Mouse (Mus musculus) ES-Bruce4 (cell line): ENCODE data around the gene Sectm1b. TPM values are rescaled to one million over a fixed set of nuclear protein-coding genes. Genes with fewer than 3 reads are reported as not detected.

ENCODE experiments used
- H3K27ac ChIP-seq: 2 replicates; pipeline ENCODE4 v1.5.1; 2012; ENCODE audit warnings: low read length, inconsistent platforms; ENCODE audit not compliant: insufficient read depth
- H3K27me3 ChIP-seq: 2 replicates; pipeline ENCODE4 v1.6.1; 2012; ENCODE audit warnings: mild to moderate bottlenecking, low read length, inconsistent platforms; ENCODE audit not compliant: control insufficient read depth, poor library complexity, insufficient read depth, severe bottlenecking
- H3K36me3 ChIP-seq: 2 replicates; pipeline ENCODE4 v1.6.1; 2012; ENCODE audit warnings: inconsistent platforms, mild to moderate bottlenecking, low read length, moderate library complexity; ENCODE audit not compliant: control insufficient read depth, poor library complexity, insufficient read depth, severe bottlenecking
- H3K4me1 ChIP-seq: one replicate; pipeline ENCODE4 v1.8.1; 2011; ENCODE audit warnings: low read length; ENCODE audit not compliant: control insufficient read depth, insufficient read depth
- H3K4me3 ChIP-seq: 2 replicates; pipeline ENCODE4 v1.5.1; 2011; ENCODE audit warnings: low read depth, mild to moderate bottlenecking, low read length
- H3K9ac ChIP-seq: 2 replicates; pipeline ENCODE4 v1.6.1; 2012; ENCODE audit warnings: low read depth, mild to moderate bottlenecking, inconsistent platforms; ENCODE audit not compliant: poor library complexity, severe bottlenecking
- H3K9me3 ChIP-seq: replicated peaks from 2 replicates; pipeline ENCODE4 v1.6.1; 2012; ENCODE audit warnings: mild to moderate bottlenecking, low read length, inconsistent platforms; ENCODE audit not compliant: control insufficient read depth, poor library complexity, insufficient read depth, severe bottlenecking
- CTCF ChIP-seq: IDR thresholded peaks from one replicate; pipeline ENCODE4 v1.8.1; 2011; ENCODE audit warnings: low read depth, low read length
- EP300 ChIP-seq: IDR thresholded peaks from 2 replicates; pipeline ENCODE4 v1.6.1; 2011; ENCODE audit warnings: low read depth, low read length; ENCODE audit not compliant: insufficient read depth
- POLR2A ChIP-seq: IDR thresholded peaks from one replicate; pipeline ENCODE4 v1.8.1; 2011; ENCODE audit warnings: low read length; ENCODE audit not compliant: insufficient read depth
- polyA plus RNA-seq: library from polyadenylated mRNA; stranded (reverse); fragments of >200 nt; gene quantifications from 2 replicates; pipeline ENCODE4 v1.2.4, GENCODE M21; 2011; ENCODE audit warnings: low read depth; ENCODE audit not compliant: missing spikeins, insufficient read depth, insufficient read length

Gene Sectm1b
- polyA plus RNA-seq, 1 experiment, result not detected

DNA sequence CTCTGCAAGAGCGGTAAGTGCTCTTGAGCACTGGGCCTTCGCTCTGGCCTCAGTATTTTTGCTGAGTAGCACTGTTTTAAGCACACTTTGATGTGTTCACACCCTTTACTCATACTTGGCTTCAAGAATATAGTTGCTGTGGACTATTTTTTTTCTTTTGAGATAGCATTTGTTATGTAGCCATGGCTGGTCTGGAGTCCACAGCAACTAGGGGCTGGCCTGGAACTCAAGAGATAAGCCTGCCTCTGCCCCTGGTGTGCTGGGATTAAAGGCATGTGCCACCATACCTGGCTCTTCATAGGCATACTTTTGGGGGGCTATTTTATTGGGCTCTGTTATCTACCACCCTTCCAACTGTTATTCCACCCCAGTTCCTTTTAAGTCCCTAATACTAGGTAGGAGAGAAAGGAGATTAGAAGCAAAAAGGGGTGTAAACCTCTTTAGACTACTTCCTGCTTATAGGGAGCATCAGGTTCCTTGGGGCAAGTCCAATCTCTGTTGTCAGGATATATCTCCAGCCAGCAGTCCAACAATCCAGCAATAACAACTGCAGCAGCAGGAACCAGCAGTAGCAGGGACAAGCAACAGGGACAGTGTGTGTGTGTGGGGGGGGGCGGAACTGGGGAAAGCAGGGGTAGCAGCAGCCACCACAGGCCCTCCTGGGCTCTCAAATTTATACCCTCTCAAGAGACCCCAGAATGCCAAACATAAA, 53.2 kb downstream of the Sectm1b start:
- Histone ChIP-seq H3K36me3 (no peaks in the 10 kb centered on the region), H3K4me3 (no peak overlapping the region), H3K9me3 (no peaks in the 10 kb centered on the region), H3K4me1 (no peaks in the 10 kb centered on the region), H3K27me3 (no peaks in the 10 kb centered on the region), H3K27ac (no peak overlapping the region), H3K9ac (no peak overlapping the region)
- TF ChIP-seq POLR2A (no peak), CTCF (no peak), EP300 (no peak)

DNA sequence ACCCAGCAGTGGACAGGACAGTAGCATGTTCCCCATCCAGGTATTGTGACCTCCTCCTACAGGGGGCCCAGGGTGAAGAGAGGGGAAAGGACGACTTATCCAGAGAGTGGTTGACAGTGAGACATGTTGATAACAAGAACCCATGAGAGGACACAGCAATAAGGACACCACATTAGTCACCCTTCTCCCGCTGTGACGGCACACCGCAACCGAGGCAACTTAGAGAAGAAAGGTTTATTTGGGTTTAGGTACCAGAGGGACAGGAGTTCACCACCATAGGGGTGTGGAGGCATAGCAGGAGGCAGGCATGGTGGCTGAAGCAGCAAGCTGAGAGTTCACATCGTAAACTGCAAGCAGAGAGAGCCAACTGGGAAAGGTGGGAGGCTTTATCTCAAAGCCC, 57.2 kb downstream of the Sectm1b start:
- Histone ChIP-seq H3K9me3 (no peaks in the 10 kb centered on the region), H3K36me3 (no peaks in the 10 kb centered on the region), H3K9ac (no peak overlapping the region), H3K27me3 (no peaks in the 10 kb centered on the region), H3K4me1 (peaks cover 2% of the 10 kb centered on the region), H3K27ac (no peak overlapping the region), H3K4me3 (no peak overlapping the region)
- TF ChIP-seq POLR2A, result no peak
- no peak for TF ChIP-seq EP300
- no peak for TF ChIP-seq CTCF

DNA sequence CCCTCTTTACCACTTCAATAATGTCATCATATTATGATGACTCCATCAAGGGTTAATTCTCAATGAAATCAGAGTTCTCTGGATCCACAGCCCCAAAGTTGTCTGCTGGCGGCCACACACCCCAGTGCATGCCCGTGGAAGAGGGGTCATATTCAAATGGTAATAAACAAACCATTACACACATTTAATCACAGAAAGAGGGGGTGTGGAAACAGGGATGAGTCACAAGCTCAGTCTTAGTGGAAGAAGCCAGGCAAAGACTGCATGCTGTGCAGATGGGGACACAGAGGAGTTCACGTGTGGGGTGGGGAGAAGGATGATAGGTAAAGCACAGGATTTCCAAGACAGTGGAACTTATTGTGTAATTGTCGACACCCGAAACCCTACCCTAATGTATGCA, 59.1 kb downstream of the Sectm1b start:
- no peaks in the 10 kb centered on the region for H3K36me3 ChIP-seq
- no peak overlapping the region for H3K9ac ChIP-seq

More for the DNA sequence above, 59.1 kb downstream of the Sectm1b start:
- no peak overlapping the region for H3K4me3 ChIP-seq
- no peak overlapping the region for H3K27ac ChIP-seq
- H3K4me1 ChIP-seq, result peaks cover 2% of the 10 kb centered on the region
- TF ChIP-seq POLR2A, result no peak
- TF ChIP-seq CTCF, result no peak
- TF ChIP-seq EP300, result no peak
- no peaks in the 10 kb centered on the region for H3K9me3 ChIP-seq
- no peaks in the 10 kb centered on the region for H3K27me3 ChIP-seq

Other genes starting within 250 kb of the Sectm1b start
- 114 and 127 TPM in 2 replicates for gene Fasn, start 239.0 kb downstream of the Sectm1b start, polyA plus RNA-seq
- gene Ccdc57, start 130.7 kb downstream of the Sectm1b start, polyA plus RNA-seq, result 3.4 and 3.8 TPM in 2 replicates
- gene Slc16a3, start 115.1 kb downstream of the Sectm1b start, polyA plus RNA-seq, result 80.9 and 84.3 TPM in 2 replicates
- 99.3 and 109 TPM in 2 replicates for gene Csnk1d, start 72.2 kb downstream of the Sectm1b start, polyA plus RNA-seq
- not detected in 2 replicates for gene Cd7, start 24.2 kb downstream of the Sectm1b start, polyA plus RNA-seq
- gene Sectm1a, start 17.7 kb upstream of the Sectm1b start, polyA plus RNA-seq, result not detected in 2 replicates
- gene Tex19.2, start 55.1 kb upstream of the Sectm1b start, polyA plus RNA-seq, result 0.44 TPM in 1 of 2 replicates, not detected in the other
- gene Tex19.1, start 82.6 kb upstream of the Sectm1b start, polyA plus RNA-seq, result 25.5 and 29.9 TPM in 2 replicates
- not detected in 2 replicates for gene Uts2r, start 96.7 kb upstream of the Sectm1b start, polyA plus RNA-seq
- 7.0 and 8.2 TPM in 2 replicates for gene Hexdc, start 140.9 kb upstream of the Sectm1b start, polyA plus RNA-seq
- gene Ogfod3, start 141.1 kb upstream of the Sectm1b start, polyA plus RNA-seq, result 8.5 and 8.8 TPM in 2 replicates
- 14.7 and 15.9 TPM in 2 replicates for gene Cybc1, start 165.8 kb upstream of the Sectm1b start, polyA plus RNA-seq
- 16.0 and 20.3 TPM in 2 replicates for gene Narf, start 173.7 kb upstream of the Sectm1b start, polyA plus RNA-seq
- gene Foxk2, start 196.4 kb upstream of the Sectm1b start, polyA plus RNA-seq, result 60.2 and 68.1 TPM in 2 replicates